Mouse (Mus musculus) bone marrow macrophage, adult 2 months (primary cell): ENCODE results near the gene Zdhhc19.

ENCODE experiments used
- CTCF ChIP-seq: IDR thresholded peaks from 2 replicates; pipeline ENCODE4 v1.5.1; 2012; ENCODE audit warnings: low read depth, mild to moderate bottlenecking, low read length, moderate library complexity
- POLR2A ChIP-seq: IDR thresholded peaks from 2 replicates; pipeline ENCODE4 v1.6.1; 2012; ENCODE audit warnings: mild to moderate bottlenecking, low read depth, low read length, borderline replicate concordance

DNA sequence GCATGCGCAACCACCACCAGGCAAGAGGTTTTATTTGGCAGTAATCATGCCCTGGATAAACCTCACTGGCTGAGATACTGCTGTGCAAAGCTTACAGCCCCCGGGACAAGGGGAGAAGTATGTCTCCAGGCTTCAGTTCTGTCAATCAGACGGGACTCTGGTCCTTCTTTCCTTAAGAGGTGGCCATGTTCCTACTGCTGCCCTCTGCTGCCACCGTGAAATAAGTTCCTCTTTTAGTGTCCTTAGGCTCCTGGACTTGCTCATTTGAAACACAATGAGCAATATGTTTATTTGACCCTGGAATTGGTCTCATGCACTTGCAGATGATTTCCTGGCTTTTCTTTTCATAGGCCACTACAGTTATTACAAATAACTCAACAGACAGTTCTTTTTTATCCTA, 35.5 kb upstream of the Zdhhc19 start:
- TF ChIP-seq CTCF (0 out of 2 replicates have a peak, but pooled peaks have one; percentile 16), POLR2A (no peak)
